Mouse (Mus musculus) cortical plate, adult 2 months (tissue): ENCODE measurements at regions not wholly inside any gene's neighbourhood (a gene's known extent, or its start where the extent isn't known, plus 50 kb on each side); places are given as distances from the start of the nearest gene placed in this dataset.
A peak's percentile ranks its signal among the peaks of the same experiment; 100 is the strongest.

Source experiments
- H3K27ac ChIP-seq: fragments of 200-500 bp; 2 replicates; pipeline ENCODE4 v1.5.1; 2012; ENCODE audit warnings: low read length, control low read depth, inconsistent platforms; ENCODE audit not compliant: insufficient read depth
- H3K4me1 ChIP-seq: fragments of 200-500 bp; 2 replicates; pipeline ENCODE4 v1.6.1; 2011; ENCODE audit warnings: low read length; ENCODE audit not compliant: control insufficient read depth, insufficient read depth
- H3K4me3 ChIP-seq: fragments of 200-500 bp; 2 replicates; pipeline ENCODE4 v1.5.1; 2011; ENCODE audit warnings: mild to moderate bottlenecking, low read length, control low read depth; ENCODE audit not compliant: insufficient read depth
- CTCF ChIP-seq: fragments of 200-500 bp; IDR thresholded peaks from 2 replicates; pipeline ENCODE4 v1.5.1; 2011; ENCODE audit warnings: mild to moderate bottlenecking, control low read depth, low read length; ENCODE audit not compliant: insufficient read depth; ENCODE audit errors: extremely low read depth
- POLR2A ChIP-seq: fragments of 200-500 bp; IDR thresholded peaks from 2 replicates; pipeline ENCODE4 v1.6.1; 2011; ENCODE audit warnings: mild to moderate bottlenecking, low read length, control low read depth; ENCODE audit not compliant: insufficient read depth; ENCODE audit errors: extremely low read depth

GRCm38 (mm10) chr7:137773965-137774310, 336.5 kb downstream of the Glrx3 start:
- H3K27ac ChIP-seq = no peak overlapping the region

DNA sequence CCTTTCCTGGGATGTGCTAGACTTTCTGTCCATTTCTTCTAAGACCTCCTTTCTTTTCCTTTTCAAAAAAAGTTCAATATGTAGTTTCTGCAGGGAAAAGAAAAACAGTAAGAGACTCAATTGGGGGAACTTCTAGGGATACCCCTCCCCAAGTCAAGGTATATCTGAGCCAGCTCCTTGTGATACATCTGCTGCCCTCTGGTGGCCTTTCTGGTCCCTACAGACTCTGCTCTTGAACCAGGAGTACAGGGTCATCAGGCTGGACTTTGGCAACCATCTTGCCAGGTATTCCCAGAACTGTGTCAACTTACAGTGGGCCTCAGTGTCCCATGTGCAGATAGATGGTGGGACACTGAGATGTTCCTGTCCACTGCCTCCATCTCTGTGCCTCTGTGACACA, 346.5 kb downstream of the Glrx3 start:
- Histone ChIP-seq H3K4me3 (no peak overlapping the region), H3K4me1 (no peaks in the 10 kb centered on the region), H3K27ac (no peak overlapping the region)
- TF ChIP-seq CTCF (peak; percentile 68), POLR2A (no peak)

More at GRCm38 (mm10) chr7:137773965-137774310, 336.5 kb downstream of the Glrx3 start:
- TF ChIP-seq POLR2A (no peak), CTCF (no peak)
- no peak overlapping the region for H3K4me3 ChIP-seq
- no peaks in the 10 kb centered on the region for H3K4me1 ChIP-seq

- Histone ChIP-seq H3K4me3 (no peak overlapping the region), H3K4me1 (no peaks in the 10 kb centered on the region), H3K27ac (no peak overlapping the region)
- TF ChIP-seq CTCF = no peak
- no peak for TF ChIP-seq POLR2A
These were observed 367.9 kb downstream of the Glrx3 start for GRCm38 (mm10) chr7:137805361-137805760.

DNA sequence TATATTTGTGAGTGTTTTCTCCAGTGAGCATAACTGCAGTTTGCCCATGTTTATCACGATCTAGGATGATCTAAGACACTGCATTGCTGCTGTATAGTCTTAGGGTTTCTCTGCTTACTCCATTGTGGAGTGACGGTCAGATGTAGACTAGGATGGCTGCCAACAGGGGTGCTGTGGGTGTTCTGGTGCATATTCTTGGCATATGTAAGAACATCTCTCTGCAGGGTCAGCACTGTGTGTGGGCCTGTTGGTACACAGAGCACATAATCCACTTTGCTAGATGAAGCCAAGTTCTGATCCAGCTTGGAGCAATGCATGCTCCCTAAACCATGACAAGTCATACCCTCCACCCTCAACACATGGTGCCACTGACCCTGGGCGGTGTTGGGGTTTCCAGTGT, 375.4 kb downstream of the Glrx3 start:
- TF ChIP-seq POLR2A (no peak), CTCF (no peak)
- Histone ChIP-seq H3K4me3 (no peak overlapping the region), H3K4me1 (no peaks in the 10 kb centered on the region), H3K27ac (no peak overlapping the region)

- Histone ChIP-seq H3K27ac (no peak overlapping the region), H3K4me3 (no peak overlapping the region), H3K4me1 (no peaks in the 10 kb centered on the region; the same call in 1 of the 2 replicates)
- TF ChIP-seq POLR2A (no peak), CTCF (no peak)
These were observed 403.1 kb downstream of the Glrx3 start for GRCm38 (mm10) chr7:137840520-137840919.

DNA sequence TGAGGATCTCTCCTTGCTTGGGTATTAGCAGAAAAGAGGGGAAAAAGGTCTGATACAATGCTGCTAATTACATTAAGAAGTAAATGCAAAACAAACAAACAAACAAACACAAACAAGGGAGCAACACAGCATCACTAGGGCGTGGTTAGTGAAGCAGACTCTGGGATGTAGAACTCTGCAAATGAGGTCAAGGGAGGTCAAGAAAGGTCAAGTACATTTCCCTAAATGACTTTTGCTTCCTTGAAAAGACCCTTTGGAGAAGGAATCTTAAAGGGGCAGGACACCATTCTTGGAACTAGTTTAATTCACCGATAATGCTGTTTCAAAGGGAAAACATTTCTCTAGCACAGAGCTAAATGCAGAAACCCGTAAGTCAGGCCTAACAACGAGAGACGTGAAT, 403.6 kb downstream of the Glrx3 start:
- Histone ChIP-seq H3K4me1 (no peaks in the 10 kb centered on the region; the same call in 1 of the 2 replicates), H3K4me3 (no peak overlapping the region), H3K27ac (no peak overlapping the region)
- TF ChIP-seq CTCF (no peak), POLR2A (no peak)

GRCm38 (mm10) chr7:137841456-137842100, 404.2 kb downstream of the Glrx3 start:
- TF ChIP-seq POLR2A (no peak), CTCF (no peak)
- no peak overlapping the region for H3K27ac ChIP-seq
- no peaks in the 10 kb centered on the region; the same call in 1 of the 2 replicates for H3K4me1 ChIP-seq
- no peak overlapping the region for H3K4me3 ChIP-seq

DNA sequence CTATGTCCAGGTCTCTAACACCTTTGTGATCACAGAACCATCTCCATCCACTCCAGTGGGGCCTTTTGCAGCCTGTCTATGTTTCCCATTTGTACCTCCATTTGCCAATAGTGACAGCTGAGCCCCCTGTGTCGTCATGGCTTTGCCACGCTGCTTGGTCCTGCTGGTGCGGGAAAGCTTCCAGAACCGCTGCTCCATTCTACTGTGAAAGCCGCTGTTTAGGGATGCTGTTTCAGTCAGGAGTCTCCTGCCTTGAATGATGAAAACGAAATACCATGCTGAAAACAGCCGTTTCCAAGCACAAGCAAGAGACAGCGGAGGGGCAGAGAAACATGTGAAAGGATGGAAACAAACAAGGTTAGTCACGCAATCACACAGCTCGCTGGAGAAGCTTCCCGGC, 410.4 kb downstream of the Glrx3 start:
- no peak overlapping the region for H3K4me3 ChIP-seq
- no peaks in the 10 kb centered on the region for H3K4me1 ChIP-seq
- H3K27ac ChIP-seq = no peak overlapping the region
- no peak for TF ChIP-seq POLR2A
- TF ChIP-seq CTCF = no peak

DNA sequence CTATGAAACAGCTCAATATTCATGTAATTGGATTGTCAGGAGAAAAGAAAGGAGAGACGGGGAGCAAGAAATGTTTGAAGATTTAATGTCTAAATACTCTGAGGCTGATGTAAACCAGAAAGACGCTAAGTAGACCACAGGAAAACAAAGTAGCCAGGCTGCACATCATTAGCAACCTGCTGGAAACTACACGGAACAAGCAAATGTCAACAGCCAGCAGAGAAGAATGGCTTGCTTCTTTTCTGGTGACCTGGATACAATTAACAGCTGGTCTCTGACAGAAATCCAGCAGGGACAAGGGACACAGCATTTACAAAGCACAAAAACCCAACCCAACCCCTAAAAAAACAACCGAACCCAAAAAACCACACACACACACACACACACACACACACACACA, 413.6 kb downstream of the Glrx3 start:
- H3K27ac ChIP-seq = no peak overlapping the region
- no peak overlapping the region for H3K4me3 ChIP-seq
- no peaks in the 10 kb centered on the region for H3K4me1 ChIP-seq
- TF ChIP-seq CTCF = no peak
- no peak for TF ChIP-seq POLR2A

DNA sequence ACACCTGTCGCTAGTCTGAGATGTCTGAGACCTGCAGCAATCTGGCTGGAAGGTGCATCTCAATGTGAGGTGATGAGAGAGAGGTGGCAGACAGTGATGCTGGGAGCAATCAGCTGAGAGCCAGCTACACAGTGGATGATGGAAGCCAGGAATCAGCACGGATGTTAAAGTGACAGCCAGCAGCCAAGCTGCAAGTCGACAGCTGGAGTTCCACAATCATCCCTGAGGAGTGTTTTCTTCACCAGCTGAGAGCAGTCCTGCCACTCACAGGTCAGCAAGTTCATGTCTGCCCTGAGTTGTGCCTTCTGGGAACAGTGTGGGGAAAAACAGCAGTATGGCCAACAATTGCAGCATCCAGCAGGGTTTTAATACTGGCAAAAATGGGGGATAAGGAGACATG, 422.3 kb downstream of the Glrx3 start:
- TF ChIP-seq POLR2A (no peak), CTCF (no peak)
- H3K27ac ChIP-seq = no peak overlapping the region
- H3K4me1 ChIP-seq = no peaks in the 10 kb centered on the region
- H3K4me3 ChIP-seq = no peak overlapping the region
